Mouse (Mus musculus) liver, embryonic 14.5 days (tissue): ENCODE measurements at regions not wholly inside any gene's neighbourhood (a gene's known extent, or its start where the extent isn't known, plus 50 kb on each side); places are given as distances from the start of the nearest gene placed in this dataset.

Experiments used
- ATAC-seq: fragments of 200-750 bp; cut with Nextera tagmentation; 2 replicates; pipeline ENCODE4 v1.8.0; 2017; ENCODE audit warnings: moderate number of reproducible peaks, mild to moderate bottlenecking, moderate library complexity; ENCODE audit not compliant: insufficient read depth
- DNase-seq, 3 experiments: peaks; one replicate each; pipeline ENCODE4 v3.0.0-alpha.2; 2012 to 2013; ENCODE audit warnings: low read depth in 3 of 3, low spot score in 3 of 3
- H3K27ac ChIP-seq: fragments of 300-500 bp; sonication (generic); 2 replicates; pipeline ENCODE4 v1.5.1; 2014; ENCODE audit warnings: moderate library complexity, mild to moderate bottlenecking, control low read depth, inconsistent platforms
- H3K27me3 ChIP-seq: fragments of 300-500 bp; sonication (generic); 2 replicates; pipeline ENCODE4 v1.6.1; 2014; ENCODE audit warnings: mild to moderate bottlenecking, low read length, moderate library complexity; ENCODE audit not compliant: control insufficient read depth, insufficient read depth
- H3K36me3 ChIP-seq: fragments of 300-500 bp; sonication (generic); replicated peaks from 2 replicates; pipeline ENCODE4 v1.6.1; 2014; ENCODE audit warnings: low read depth; ENCODE audit not compliant: control insufficient read depth, insufficient read depth
- H3K4me1 ChIP-seq, 2 experiments: fragments of 200-500 bp in 1 of 2; fragments of 300-500 bp in 1 of 2; sonication (generic) in 1 of 2; replicated peaks; 2 replicates each; pipeline ENCODE4 v1.6.1; 2012 to 2014; ENCODE audit warnings: antibody characterized with exemption in 1 of 2, inconsistent platforms in 1 of 2, low read length in 1 of 2; ENCODE audit not compliant: control insufficient read depth in 2 of 2, insufficient read depth in 2 of 2
- H3K4me2 ChIP-seq: fragments of 300-500 bp; sonication (generic); 2 replicates; pipeline ENCODE4 v1.6.1; 2014; ENCODE audit warnings: low read depth, mild to moderate bottlenecking, control low read depth, moderate library complexity
- H3K4me3 ChIP-seq, 2 experiments: fragments of 200-500 bp in 1 of 2; fragments of 300-500 bp in 1 of 2; sonication (generic) in 1 of 2; 2 replicates each; pipeline ENCODE4 v1.5.1; 2012 to 2014; ENCODE audit warnings: low read depth in 2 of 2, low read length in 2 of 2, mild to moderate bottlenecking in 2 of 2, control low read depth in 1 of 2, inconsistent platforms in 1 of 2, moderate library complexity in 1 of 2; ENCODE audit not compliant: insufficient read depth in 1 of 2
- H3K9ac ChIP-seq: fragments of 300-500 bp; sonication (generic); replicated peaks from 2 replicates; pipeline ENCODE4 v1.6.1; 2014; ENCODE audit warnings: mild to moderate bottlenecking, control low read depth, moderate library complexity
- H3K9me3 ChIP-seq: fragments of 300-500 bp; sonication (generic); 2 replicates; pipeline ENCODE4 v1.6.1; 2016; ENCODE audit warnings: low read length, mixed read lengths; ENCODE audit not compliant: control insufficient read depth
- CTCF ChIP-seq: IDR thresholded peaks from 2 replicates; pipeline ENCODE4 v1.5.1; 2016; ENCODE audit warnings: antibody characterized with exemption, low read depth, control low read depth
- EP300 ChIP-seq: IDR thresholded peaks from 2 replicates; pipeline ENCODE4 v1.6.1; 2016; ENCODE audit warnings: antibody characterized with exemption, low read depth
- WGBS: fragments of 180-500 bp; shearing (Covaris S2); extraction: QIAGEN DNeasy Blood & Tissue Kit; methylation state at CpG from one replicate; pipeline ENCODE4 v1.1.7; 2014; ENCODE audit not compliant: insufficient replicate concordance; 5-methylcytosine and 5-hydroxymethylcytosine counted together

GRCm38 (mm10) chr12:106852736-106853135, 635.7 kb upstream of the 3110018I06Rik start:
- WGBS: 59% methylated on average over 8 of the region's 8 CpGs
- ATAC-seq: no peak
- DNase-seq: no peak
- no peak for TF ChIP-seq EP300
- TF ChIP-seq CTCF: no peak
- H3K4me1 ChIP-seq: no peaks in the 10 kb centered on the region
- H3K27me3 ChIP-seq: no peaks in the 10 kb centered on the region
- H3K4me3 ChIP-seq: no peak overlapping the region
- no peaks in the 10 kb centered on the region for H3K36me3 ChIP-seq
- H3K9me3 ChIP-seq: no peaks in the 10 kb centered on the region
- no peak overlapping the region for H3K9ac ChIP-seq
- no peak overlapping the region for H3K27ac ChIP-seq
- H3K4me2 ChIP-seq: no peak overlapping the region

- no peak overlapping the region for H3K27ac ChIP-seq
- WGBS: 53% methylated on average over 11 of the region's 11 CpGs
Observed at GRCm38 (mm10) chr12:106853711-106854240, 634.7 kb upstream of the 3110018I06Rik start.

GRCm38 (mm10) chr12:106855520-106855919, 632.9 kb upstream of the 3110018I06Rik start:
- TF ChIP-seq EP300 (no peak), CTCF (no peak)
- WGBS: 60% methylated on average over 2 of the region's 2 CpGs

More at GRCm38 (mm10) chr12:106853711-106854240, 634.7 kb upstream of the 3110018I06Rik start:
- no peak for TF ChIP-seq CTCF
- no peak for TF ChIP-seq EP300
- DNase-seq (no peak), ATAC-seq (no peak)
- no peaks in the 10 kb centered on the region for H3K27me3 ChIP-seq
- no peaks in the 10 kb centered on the region for H3K36me3 ChIP-seq
- no peaks in the 10 kb centered on the region for H3K9me3 ChIP-seq
- no peaks in the 10 kb centered on the region for H3K4me1 ChIP-seq
- H3K9ac ChIP-seq: no peak overlapping the region
- H3K4me3 ChIP-seq: no peak overlapping the region
- no peak overlapping the region for H3K4me2 ChIP-seq

GRCm38 (mm10) chr12:106861638-106862037, 626.8 kb upstream of the 3110018I06Rik start:
- no peaks in the 10 kb centered on the region for H3K36me3 ChIP-seq
- TF ChIP-seq CTCF (no peak), EP300 (no peak)
- ATAC-seq (no peak), DNase-seq (no peak)
- no peaks in the 10 kb centered on the region for H3K4me1 ChIP-seq
- no peak overlapping the region for H3K4me2 ChIP-seq
- H3K27ac ChIP-seq: no peak overlapping the region
- 58% methylated on average over 5 of the region's 5 CpGs for WGBS
- no peaks in the 10 kb centered on the region for H3K9me3 ChIP-seq
- H3K4me3 ChIP-seq: no peak overlapping the region
- no peak overlapping the region for H3K9ac ChIP-seq
- no peaks in the 10 kb centered on the region for H3K27me3 ChIP-seq

More at GRCm38 (mm10) chr12:106855520-106855919, 632.9 kb upstream of the 3110018I06Rik start:
- Histone ChIP-seq H3K36me3 (no peaks in the 10 kb centered on the region), H3K9ac (no peak overlapping the region), H3K27ac (no peak overlapping the region), H3K4me1 (no peaks in the 10 kb centered on the region), H3K4me3 (no peak overlapping the region), H3K9me3 (no peaks in the 10 kb centered on the region), H3K27me3 (no peaks in the 10 kb centered on the region), H3K4me2 (no peak overlapping the region)
- DNase-seq: no peak
- ATAC-seq: no peak

GRCm38 (mm10) chr12:106864076-106864475, 624.4 kb upstream of the 3110018I06Rik start:
- Histone ChIP-seq H3K4me1 (no peaks in the 10 kb centered on the region), H3K4me2 (no peak overlapping the region), H3K27me3 (no peaks in the 10 kb centered on the region), H3K4me3 (no peak overlapping the region), H3K9ac (no peak overlapping the region), H3K36me3 (no peaks in the 10 kb centered on the region), H3K9me3 (no peaks in the 10 kb centered on the region), H3K27ac (no peak overlapping the region)
- 76% methylated on average over 8 of the region's 8 CpGs for WGBS
- ATAC-seq (no peak), DNase-seq (no peak)
- TF ChIP-seq EP300 (no peak), CTCF (no peak)
